Mouse (Mus musculus) right cerebral cortex, postnatal 10 days (tissue): ENCODE data around the gene Tgfa.

Experiments used
- DNase-seq, 2 experiments: peaks; one replicate each; pipeline ENCODE4 v3.0.0; 2021; ENCODE audit warnings: low spot score in 2 of 2

Tgfa gene

DNA sequence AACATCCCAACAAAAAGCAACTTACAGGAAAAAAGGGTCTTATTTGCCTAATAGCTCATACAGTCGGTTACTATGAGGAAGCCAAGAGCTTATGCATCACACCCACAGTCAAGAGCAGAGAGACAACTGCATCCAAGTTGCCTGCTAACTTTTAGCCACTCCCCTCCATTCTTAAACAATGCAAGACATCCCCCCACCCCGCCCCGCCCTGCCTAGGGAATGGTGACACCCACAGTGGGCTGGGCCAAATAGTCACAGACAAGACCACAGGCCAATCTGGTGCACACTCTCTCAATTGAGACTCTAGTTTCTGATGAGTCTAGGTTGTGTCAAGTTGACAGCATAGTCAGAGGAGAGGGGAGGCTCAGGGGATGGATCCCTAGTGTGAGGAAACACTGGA lies 101.1 kb downstream of the Tgfa start:
- no peak for DNase-seq

DNA sequence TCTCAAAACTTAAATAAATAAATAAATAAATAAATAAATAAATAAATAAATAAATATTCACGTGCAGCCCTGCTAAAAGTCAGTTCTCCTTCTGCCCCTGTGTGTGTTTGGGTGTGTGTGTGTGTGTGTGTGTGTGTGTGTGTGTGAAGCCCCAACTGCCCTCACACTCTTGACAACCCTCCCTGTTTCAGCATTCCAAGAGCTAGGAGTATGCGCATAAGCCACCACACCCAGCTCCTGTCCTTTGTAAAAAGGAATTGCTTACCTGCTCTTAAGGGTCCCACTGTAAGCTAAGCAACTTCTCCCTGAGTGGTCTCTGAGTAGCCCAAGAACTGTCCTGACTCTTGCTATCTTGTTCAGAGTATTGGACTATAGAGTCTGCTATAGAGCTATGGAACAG lies 101.9 kb downstream of the Tgfa start:
- no peak for DNase-seq

DNA sequence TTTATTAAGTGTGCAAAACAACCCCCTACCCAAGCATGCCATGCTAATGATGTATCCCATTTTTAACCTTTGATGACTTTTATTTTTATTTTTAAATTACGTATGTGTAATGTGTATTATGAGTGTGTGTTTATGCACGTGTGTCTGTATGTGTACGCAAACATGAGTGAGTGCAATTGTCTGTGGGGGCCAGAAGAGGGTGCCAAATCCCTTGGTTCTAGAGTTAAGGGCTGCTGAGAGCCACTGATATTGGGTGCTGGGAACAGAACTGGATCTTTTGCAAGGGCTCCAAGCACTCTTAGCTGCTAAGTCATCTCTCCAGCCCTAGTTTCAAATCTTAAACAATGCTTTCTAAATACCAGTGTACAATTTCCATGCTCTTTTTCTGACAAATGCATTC lies 103.9 kb downstream of the Tgfa start:
- no peak for DNase-seq

DNA sequence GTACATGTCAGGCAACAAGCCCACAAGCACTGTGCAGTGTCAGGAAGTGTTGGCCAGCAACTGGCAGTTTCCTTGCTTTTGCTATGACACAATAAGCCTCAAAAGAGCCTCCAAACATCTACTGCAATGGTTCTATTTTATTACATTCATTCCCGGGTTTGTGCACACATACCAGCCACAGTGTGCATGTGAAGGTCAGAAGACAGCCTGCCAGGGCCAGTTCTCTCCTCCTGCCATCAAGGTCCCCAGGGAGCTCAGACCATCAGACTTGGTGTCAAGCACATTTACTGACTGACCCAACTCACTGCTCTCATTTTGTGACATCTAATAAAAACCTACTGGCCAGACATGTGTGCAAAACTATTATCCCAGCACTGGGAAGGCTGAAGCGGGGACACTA lies 104.4 kb downstream of the Tgfa start:
- no peak for DNase-seq

DNA sequence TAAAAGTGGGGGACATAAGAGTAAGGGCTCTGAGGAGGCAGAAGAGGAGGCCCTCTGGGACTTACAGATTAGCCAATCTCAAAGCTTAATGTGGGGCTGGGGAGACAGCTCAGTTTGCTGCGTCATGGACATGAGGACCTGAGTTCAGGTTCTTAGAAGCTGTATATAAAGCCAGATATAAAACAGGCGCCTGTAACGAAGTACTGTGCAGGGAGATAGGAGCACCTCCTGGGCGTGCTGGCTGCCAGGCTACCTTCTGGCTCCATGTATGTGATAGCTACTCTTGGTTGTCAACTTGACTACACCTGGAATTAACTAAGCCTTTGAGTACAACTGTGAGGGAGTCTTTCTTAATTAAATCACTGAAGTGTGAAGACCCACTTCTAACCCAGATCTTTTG lies 110.7 kb downstream of the Tgfa start:
- no peak for DNase-seq

DNA sequence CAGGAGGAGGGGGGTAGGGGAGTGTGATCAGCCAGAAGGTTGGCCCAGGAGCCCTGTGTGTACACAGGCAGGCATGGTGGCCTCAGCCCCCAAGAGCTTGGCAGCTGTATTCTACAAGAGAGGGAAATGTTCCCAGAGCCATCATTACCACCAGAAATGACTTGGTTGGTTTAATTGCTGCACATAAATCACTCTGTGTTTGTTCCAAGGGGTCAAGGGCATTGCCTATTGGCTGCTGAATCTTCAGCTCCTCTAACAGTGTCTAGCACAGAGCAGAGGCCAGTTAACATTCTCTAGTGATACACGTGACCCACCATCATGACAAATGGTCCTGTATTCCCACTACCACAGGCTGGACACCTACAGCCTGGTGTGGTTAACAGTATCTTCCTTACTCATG lies 119.0 kb downstream of the Tgfa start:
- DNase-seq = no peak

DNA sequence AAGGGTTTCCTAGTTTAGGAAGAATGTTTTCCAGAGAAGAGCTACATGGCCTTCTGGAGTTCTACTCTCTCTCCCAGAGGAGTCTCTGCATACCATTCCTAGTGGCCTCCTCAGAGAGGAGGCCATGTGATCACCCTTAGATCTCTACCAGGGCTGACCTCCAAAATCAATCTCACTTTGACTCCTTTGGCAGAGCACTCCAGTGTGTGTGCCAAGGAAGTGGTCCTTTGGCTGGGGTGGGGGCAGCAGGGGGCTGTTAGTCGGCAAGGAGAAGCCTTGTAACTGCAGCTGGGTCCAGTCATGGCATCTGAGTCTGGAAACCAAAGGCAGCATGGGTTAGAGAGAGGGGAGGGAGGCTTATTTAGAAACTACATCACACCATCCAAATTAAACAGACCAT lies 122.0 kb downstream of the Tgfa start:
- DNase-seq = no peak

DNA sequence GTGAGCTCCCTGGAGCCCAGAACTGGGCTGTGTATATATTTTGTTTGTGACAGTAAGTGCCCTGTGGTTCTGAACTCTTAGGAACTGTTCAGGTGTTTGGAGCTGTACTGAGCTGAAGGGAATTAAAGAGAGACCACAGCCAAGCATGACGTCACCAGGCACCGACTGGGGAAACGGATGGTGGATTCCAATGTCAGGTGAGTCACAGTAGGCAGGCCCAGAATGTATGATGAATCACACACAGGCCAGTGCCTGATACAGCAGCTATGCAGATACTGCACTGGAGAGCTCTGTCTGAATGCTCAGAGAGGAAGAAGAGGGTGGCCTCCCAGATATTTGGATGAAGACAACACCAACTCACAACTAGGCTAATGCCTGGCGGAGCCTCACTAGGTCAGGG lies 123.8 kb downstream of the Tgfa start:
- no peak for DNase-seq

DNA sequence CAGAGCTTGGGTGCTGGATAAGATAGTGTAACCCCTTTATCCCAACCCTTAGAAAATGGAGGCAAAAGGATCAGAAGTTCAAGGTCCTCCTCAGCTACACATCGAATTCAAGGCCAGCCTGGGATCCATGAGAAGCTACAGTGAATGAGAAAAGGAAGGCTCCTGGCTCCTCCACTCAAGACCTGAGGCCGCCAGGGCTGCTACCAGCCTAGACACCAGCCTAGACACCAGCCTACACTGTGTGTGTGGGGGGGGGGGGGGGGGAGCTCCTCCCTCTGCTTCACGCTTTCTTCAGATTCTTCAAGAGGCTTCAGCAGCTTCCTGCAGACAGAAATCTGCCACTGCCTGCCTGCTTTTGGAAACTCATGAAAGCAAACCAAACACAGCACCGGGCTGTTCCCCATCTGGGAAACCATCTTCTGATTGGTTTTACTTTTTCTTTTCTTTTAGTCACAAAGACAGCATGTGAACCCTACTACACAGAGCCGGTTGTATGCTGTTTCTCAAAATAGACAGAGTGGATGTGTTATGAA lies 127.1 kb downstream of the Tgfa start:
- no peak for DNase-seq

DNA sequence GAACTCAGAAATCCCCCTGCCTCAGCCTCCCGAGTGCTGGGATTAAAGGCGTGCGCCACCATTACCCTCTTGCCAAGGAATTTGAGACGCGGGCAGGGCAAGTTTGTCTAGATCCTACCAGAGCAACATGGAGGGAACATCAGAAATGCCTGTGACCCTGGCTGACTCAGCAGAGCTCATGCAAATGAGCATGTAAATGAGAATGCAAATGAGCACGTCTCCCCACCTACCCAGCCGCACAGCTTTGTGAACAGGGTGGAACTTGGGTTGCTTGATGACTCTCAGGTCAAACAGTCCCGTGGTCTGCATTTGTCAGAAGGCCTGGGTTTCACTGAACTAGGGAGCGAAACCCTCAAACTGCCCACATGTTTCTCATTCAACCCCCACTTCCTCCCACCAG lies 128.0 kb downstream of the Tgfa start:
- DNase-seq = no peak

DNA sequence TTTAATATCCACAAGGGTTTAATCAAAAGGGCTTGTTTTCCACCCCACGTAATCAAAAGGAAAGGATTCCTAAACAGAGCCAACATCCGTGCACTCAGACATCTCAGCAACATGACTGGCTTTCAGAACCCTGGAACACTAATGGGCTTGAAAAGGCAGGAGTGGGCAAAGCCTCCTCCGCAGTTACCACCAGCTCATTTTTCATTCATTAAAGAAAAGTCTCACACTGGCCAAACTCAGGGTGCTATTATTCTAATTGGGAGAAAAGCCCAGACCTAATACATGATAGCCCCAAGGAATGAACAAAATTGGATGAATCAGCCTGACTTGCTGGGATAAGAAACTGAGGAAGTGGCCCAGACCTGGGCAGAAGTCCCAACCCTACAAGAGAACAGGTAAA lies 129.4 kb downstream of the Tgfa start:
- DNase-seq = no peak
